Mouse (Mus musculus) megakaryocyte-erythroid progenitor cell, adult 5-6 weeks (primary cell): ENCODE data around the gene Socs7. TPM values are rescaled to one million over a fixed set of nuclear protein-coding genes. Genes with fewer than 3 reads are reported as not detected.
A peak's percentile ranks its signal among the peaks of the same experiment; 100 is the strongest.

Experiments
- ATAC-seq: replicated peaks from 2 replicates; pipeline ENCODE4 v1.8.0; 2016; ENCODE audit warnings: mild to moderate bottlenecking, inconsistent platforms; ENCODE audit not compliant: severe bottlenecking, poor library complexity, low FRiP score, low TSS enrichment
- total RNA-seq, 2 experiments: library from RNA; stranded (forward) in 1 of 2; stranded (reverse) in 1 of 2; fragments of 200-1000, 215-1000 nt in 1 of 2; fragments of >200 nt in 1 of 2; fragmentation: Nextera tagmentation in 1 of 2; gene quantifications; 2 replicates each; pipeline ENCODE4 v1.2.3; 2014 to 2017

Gene Socs7
- total RNA-seq, 2 experiments from 2014 or later: 9.0 to 15.8 TPM

GRCm38 (mm10) chr11:97372159-97372864 is 10.0 kb downstream of the Socs7 start:
- no peak for ATAC-seq

- no peak for ATAC-seq
Measured at GRCm38 (mm10) chr11:97373402-97373801, 11.1 kb downstream of the Socs7 start.

- no peak for ATAC-seq
Measured at GRCm38 (mm10) chr11:97380036-97380435, 17.7 kb downstream of the Socs7 start.

GRCm38 (mm10) chr11:97383017-97383416 is 20.7 kb downstream of the Socs7 start:
- ATAC-seq: no peak

GRCm38 (mm10) chr11:97383764-97384163 is 21.4 kb downstream of the Socs7 start:
- ATAC-seq: no peak

- ATAC-seq: no peak
Measured at GRCm38 (mm10) chr11:97387811-97388210, 25.5 kb downstream of the Socs7 start.

GRCm38 (mm10) chr11:97389127-97389526 is 26.8 kb downstream of the Socs7 start:
- ATAC-seq: no peak

- ATAC-seq: no peak
Measured at GRCm38 (mm10) chr11:97393658-97394057, 31.3 kb downstream of the Socs7 start.

- ATAC-seq: 0 out of 2 replicates have a peak, but pooled peaks have one; percentile 4
Measured at GRCm38 (mm10) chr11:97394146-97394545, 31.8 kb downstream of the Socs7 start.

- ATAC-seq: no peak
Measured at GRCm38 (mm10) chr11:97398506-97398905, 36.2 kb downstream of the Socs7 start.

GRCm38 (mm10) chr11:97399958-97400710 is 37.8 kb downstream of the Socs7 start:
- peak; percentile 87 for ATAC-seq

- ATAC-seq: no peak
Measured at GRCm38 (mm10) chr11:97401082-97401481, 38.7 kb downstream of the Socs7 start.

GRCm38 (mm10) chr11:97401686-97402435 is 39.5 kb downstream of the Socs7 start:
- ATAC-seq: no peak

- no peak for ATAC-seq
Measured at GRCm38 (mm10) chr11:97402746-97403145, 40.4 kb downstream of the Socs7 start.

GRCm38 (mm10) chr11:97403614-97404183 is 41.3 kb downstream of the Socs7 start:
- no peak for ATAC-seq

- no peak; the same call in 1 of the 2 replicates for ATAC-seq
Measured at GRCm38 (mm10) chr11:97404184-97404760, 41.9 kb downstream of the Socs7 start.

GRCm38 (mm10) chr11:97404761-97405190 is 42.4 kb downstream of the Socs7 start:
- no peak for ATAC-seq

GRCm38 (mm10) chr11:97406094-97406951 is 44.0 kb downstream of the Socs7 start:
- ATAC-seq: no peak
